ENCODE assay signal across 8 mouse cellular contexts in the genomic region with DNA sequence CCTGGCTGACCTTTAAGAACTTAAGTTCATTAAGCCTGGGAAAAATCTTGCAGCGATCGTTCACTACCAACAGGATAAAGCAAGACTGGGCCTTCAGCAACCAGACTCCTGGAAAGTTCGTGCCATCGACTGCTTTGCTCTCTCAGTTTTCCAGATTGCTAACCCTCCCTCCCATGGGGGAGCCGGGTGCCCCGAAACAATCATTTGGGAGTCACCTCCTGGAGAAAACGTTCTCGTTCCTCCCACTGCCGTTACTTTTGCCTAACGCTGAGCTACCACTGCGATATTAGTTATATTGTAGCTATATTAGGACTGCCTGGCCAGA. TPM values are rescaled to one million over a fixed set of nuclear protein-coding genes. Genes with fewer than 3 reads are reported as not detected.
DNase-seq lines count a peak whose midpoint lies in the region; ATAC-seq and TF ChIP-seq lines count a peak whose summit lies in the region.

No protein-coding gene starts in this region.

- peak overlapping the region; percentile 100 for H3K9ac ChIP-seq in heart, embryonic 16.5 days (ENCODE audit: low read length)
- H3K9ac ChIP-seq in MEL (ENCODE audit: control insufficient read depth, low read depth, low read length, poor library complexity, severe bottlenecking) = peak overlapping the region; percentile 98
- H3K9ac ChIP-seq in forebrain, embryonic 12.5 days = peak overlapping the region; percentile 98
- peak overlapping the region; percentile 97 for H3K9ac ChIP-seq in liver, embryonic 15.5 days
- H3K9ac ChIP-seq in stomach, embryonic 16.5 days (ENCODE audit: low read length) = peak overlapping the region; percentile 99

- H3K36me3 ChIP-seq in heart, embryonic 16.5 days (ENCODE audit: control insufficient read depth, insufficient read depth) = peaks cover 27% of the 10 kb centered on the region
- H3K36me3 ChIP-seq in MEL (ENCODE audit: control insufficient read depth in 1 of 2, insufficient read depth in 2 of 2, low read length in 2 of 2) = peaks cover 26 to 30% of the 10 kb centered on the region in 2 experiments
- H3K36me3 ChIP-seq in forebrain, embryonic 12.5 days (replicated peaks) = peaks cover 36% of the 10 kb centered on the region
- peaks cover 40% of the 10 kb centered on the region for H3K36me3 ChIP-seq in liver, embryonic 15.5 days (replicated peaks)
- peaks cover 26% of the 10 kb centered on the region for H3K36me3 ChIP-seq in stomach, embryonic 16.5 days (ENCODE audit: control insufficient read depth, insufficient read depth, low read length)

- peak overlapping the region; percentile 97 for H3K27ac ChIP-seq in heart, embryonic 16.5 days (ENCODE audit: low read length)
- peak overlapping the region; percentile 68 for H3K27ac ChIP-seq in MEL (ENCODE audit: control insufficient read depth, low read depth, low read length)
- peak overlapping the region; percentile 93 for H3K27ac ChIP-seq in forebrain, embryonic 12.5 days
- H3K27ac ChIP-seq in liver, embryonic 15.5 days (replicated peaks) = peak overlapping the region; percentile 86
- peak overlapping the region; percentile 86 for H3K27ac ChIP-seq in stomach, embryonic 16.5 days (ENCODE audit: low read length)

- under 1% methylated on average over 11 of the region's 11 CpGs for WGBS in heart, embryonic 16.5 days
- WGBS in forebrain, embryonic 12.5 days = 1% methylated on average over 11 of the region's 11 CpGs
- under 1% methylated on average over 11 of the region's 11 CpGs for WGBS in liver, embryonic 15.5 days (ENCODE audit: insufficient replicate concordance)
- WGBS in stomach, embryonic 16.5 days = under 1% methylated on average over 11 of the region's 11 CpGs

- no peaks in the 10 kb centered on the region for H3K27me3 ChIP-seq in heart, embryonic 16.5 days (ENCODE audit: control insufficient read depth, insufficient read depth, low read length)
- H3K27me3 ChIP-seq in MEL (ENCODE audit: control insufficient read depth in 1 of 2, insufficient read depth in 2 of 2, low read length in 2 of 2) = peaks cover 2 to 5% of the 10 kb centered on the region in 2 experiments; a peak in 3 of 4 replicates
- H3K27me3 ChIP-seq in forebrain, embryonic 12.5 days = 0 out of 2 replicates have a peak, but pooled peaks cover 7% of the 10 kb centered on the region
- H3K27me3 ChIP-seq in liver, embryonic 15.5 days = no peaks in the 10 kb centered on the region
- H3K27me3 ChIP-seq in stomach, embryonic 16.5 days (ENCODE audit: control insufficient read depth, insufficient read depth, low read length) = no peaks in the 10 kb centered on the region

- no peak for TF ChIP-seq RAD21 in MEL (IDR thresholded peaks at IDR 0.05; ENCODE audit: low read depth, low read length)

- DNase-seq in heart, adult 8-10 months (ENCODE audit: low spot score) = no peak
- DNase-seq in MEL (ENCODE audit: low read depth, low spot score) = no peak
- no peak for DNase-seq in adrenal gland, adult 2 months
- DNase-seq in thymus, postnatal 36 days = no peak

- H3K9me3 ChIP-seq in heart, embryonic 16.5 days (replicated peaks; ENCODE audit: control insufficient read depth, low read length) = no peaks in the 10 kb centered on the region
- no peaks in the 10 kb centered on the region for H3K9me3 ChIP-seq in MEL (replicated peaks; ENCODE audit: insufficient read depth, low read length)
- no peaks in the 10 kb centered on the region for H3K9me3 ChIP-seq in forebrain, embryonic 12.5 days
- H3K9me3 ChIP-seq in liver, embryonic 15.5 days (replicated peaks) = no peaks in the 10 kb centered on the region
- H3K9me3 ChIP-seq in stomach, embryonic 16.5 days (replicated peaks; ENCODE audit: control insufficient read depth, low read length) = no peaks in the 10 kb centered on the region

- H3K4me2 ChIP-seq in heart, embryonic 16.5 days (ENCODE audit: low read depth, low read length) = peak overlapping the region; percentile 68
- H3K4me2 ChIP-seq in forebrain, embryonic 12.5 days = peak overlapping the region; percentile 75
- peak overlapping the region; percentile 96 for H3K4me2 ChIP-seq in liver, embryonic 15.5 days
- peak overlapping the region; percentile 61 for H3K4me2 ChIP-seq in stomach, embryonic 16.5 days (ENCODE audit: low read depth, low read length)

- peaks cover 35% of the 10 kb centered on the region for H3K79me2 ChIP-seq in MEL (ENCODE audit: control insufficient read depth, insufficient read depth, low read length, poor library complexity)

- no peak for ATAC-seq in heart, embryonic 16.5 days (replicated peaks; ENCODE audit: extremely low read depth, insufficient read depth, low FRiP score)
- ATAC-seq in forebrain, embryonic 12.5 days (ENCODE audit: low FRiP score) = no peak
- peak; percentile 12; the same call in 1 of the 2 replicates for ATAC-seq in liver, embryonic 15.5 days (ENCODE audit: insufficient read depth)
- no peak for ATAC-seq in stomach, embryonic 16.5 days (ENCODE audit: insufficient read depth, low FRiP score)

- no peak for TF ChIP-seq POLR2A in MEL (IDR thresholded peaks at IDR 0.05; ENCODE audit: control insufficient read depth in 1 of 2, insufficient read depth in 1 of 2, low read depth in 1 of 2, low read length in 2 of 2, poor library complexity in 1 of 2)

- no peak for TF ChIP-seq EP300 in MEL (IDR thresholded peaks at IDR 0.05; ENCODE audit: low read depth in 1 of 2, low read length in 2 of 2)

- TF ChIP-seq CTCF in MEL (IDR thresholded peaks at IDR 0.05 in 2 of 3, conservative IDR thresholded peaks at IDR 0.05 in 1 of 3; ENCODE audit: control insufficient read depth in 1 of 3, insufficient read depth in 1 of 3, low read depth in 2 of 3, low read length in 3 of 3, poor library complexity in 1 of 3, severe bottlenecking in 1 of 3) = no peak

- H3K4me1 ChIP-seq in heart, embryonic 16.5 days (ENCODE audit: control insufficient read depth, insufficient read depth, low read length) = peaks cover 17% of the 10 kb centered on the region
- peaks cover 3 to 10% of the 10 kb centered on the region in 2 experiments; a peak in 3 of 4 replicates for H3K4me1 ChIP-seq in MEL (ENCODE audit: control insufficient read depth in 1 of 2, insufficient read depth in 2 of 2, low read length in 2 of 2)
- peaks cover 23% of the 10 kb centered on the region for H3K4me1 ChIP-seq in forebrain, embryonic 12.5 days
- peaks cover 25% of the 10 kb centered on the region for H3K4me1 ChIP-seq in liver, embryonic 15.5 days (replicated peaks)
- H3K4me1 ChIP-seq in stomach, embryonic 16.5 days (ENCODE audit: control insufficient read depth, insufficient read depth, low read length) = peaks cover 18% of the 10 kb centered on the region

- H3K4me3 ChIP-seq in heart, embryonic 16.5 days (ENCODE audit: low read length) = peak overlapping the region; percentile 100
- H3K4me3 ChIP-seq in MEL (ENCODE audit: control insufficient read depth in 1 of 2, insufficient read depth in 1 of 2, low read depth in 2 of 2, low read length in 2 of 2) = peak overlapping the region; percentile 72 to 95
- peak overlapping the region; percentile 96 for H3K4me3 ChIP-seq in forebrain, embryonic 12.5 days (replicated peaks)
- peak overlapping the region; percentile 90 for H3K4me3 ChIP-seq in liver, embryonic 15.5 days (replicated peaks)
- H3K4me3 ChIP-seq in stomach, embryonic 16.5 days (replicated peaks; ENCODE audit: low read length) = peak overlapping the region; percentile 88

TF ChIP-seq in MEL, 35 proteins besides CTCF, POLR2A, EP300 and RAD21:
- TF ChIP-seq USF2 (IDR thresholded peaks at IDR 0.05; ENCODE audit: borderline replicate concordance in 1 of 2, insufficient read depth in 1 of 2, low read depth in 1 of 2, low read length in 2 of 2) = no peak
- no peak for TF ChIP-seq TBP (IDR thresholded peaks at IDR 0.05; ENCODE audit: low read depth, low read length)
- TF ChIP-seq CHD1 (IDR thresholded peaks at IDR 0.05; ENCODE audit: low read depth, low read length) = 0 out of 2 replicates have a peak, but pooled peaks have one; percentile 40

RNA-seq across cellular contexts. Expression of gene Snrpb, which starts 0.9 kb away (rescaled TPM):
- 444 and 445 TPM in 2 replicates for polyA plus RNA-seq in heart, embryonic 16.5 days (2015; fragmentation: Nextera tagmentation; extraction: Ambion mirVana)
- 100 to 1,000 TPM; 111 to 128 (median 122) TPM for total RNA-seq in heart, adult 8-10 months (2022)
- 738 and 810 TPM in 2 replicates for total RNA-seq in MEL (2012; rRNA removed)
- polyA plus RNA-seq in MEL (2012; ENCODE audit: insufficient read depth in 1 of 2, insufficient read length in 2 of 2, low read depth in 1 of 2, low replicate concordance in 2 of 2, missing spikeins in 1 of 2) = 1,000 to 10,000 TPM in 1 of 2 experiments, 100 to 1,000 TPM in 1; 590 to 1,572 TPM
- 577 and 590 TPM in 2 replicates for polyA plus RNA-seq in forebrain, embryonic 12.5 days (2016; fragmentation: Nextera tagmentation; extraction: Ambion mirVana)
- polyA plus RNA-seq in liver, embryonic 15.5 days (2015; fragmentation: Nextera tagmentation; extraction: Ambion mirVana) = 280 and 286 TPM in 2 replicates
- 475 and 486 TPM in 2 replicates for polyA plus RNA-seq in stomach, embryonic 16.5 days (2015; fragmentation: Nextera tagmentation; extraction: Ambion mirVana)
- 100 to 1,000 TPM; 112 to 187 TPM for total RNA-seq in adrenal gland, adult 2 months (2021)
- polyA plus RNA-seq in adrenal gland, adult 2 months (2012; rRNA removed) = 350 and 452 TPM in 2 replicates

RNA-seq across cellular contexts. Expression of gene Tmc2, which starts 16.7 kb away (rescaled TPM):
- polyA plus RNA-seq in heart, embryonic 16.5 days (2015; fragmentation: Nextera tagmentation; extraction: Ambion mirVana) = not detected in 2 replicates
- total RNA-seq in heart, adult 8-10 months (2022) = not detected
- not detected in 2 replicates for total RNA-seq in MEL (2012; rRNA removed)
- polyA plus RNA-seq in MEL (2012; ENCODE audit: insufficient read depth in 1 of 2, insufficient read length in 2 of 2, low read depth in 1 of 2, low replicate concordance in 2 of 2, missing spikeins in 1 of 2) = not detected
- not detected in 2 replicates for polyA plus RNA-seq in forebrain, embryonic 12.5 days (2016; fragmentation: Nextera tagmentation; extraction: Ambion mirVana)
- polyA plus RNA-seq in liver, embryonic 15.5 days (2015; fragmentation: Nextera tagmentation; extraction: Ambion mirVana) = 0.07 and 0.08 TPM in 2 replicates
- not detected in 2 replicates for polyA plus RNA-seq in stomach, embryonic 16.5 days (2015; fragmentation: Nextera tagmentation; extraction: Ambion mirVana)
- not detected for total RNA-seq in adrenal gland, adult 2 months (2021)
- not detected in 2 replicates for polyA plus RNA-seq in adrenal gland, adult 2 months (2012; rRNA removed)
